Mouse (Mus musculus): ENCODE measurements at regions not wholly inside any gene's neighbourhood (a gene's known extent, or its start where the extent isn't known, plus 50 kb on each side); places are given as distances from the start of the nearest gene placed in this dataset.

- H3K9ac ChIP-seq (ENCODE audit: low read depth, low read length): no peak overlapping the region
- no peak overlapping the region for H3K27ac ChIP-seq (ENCODE audit: low read depth, low read length)
- 96% methylated on average over 3 of the region's 3 CpGs for WGBS
- H3K36me3 ChIP-seq (ENCODE audit: control insufficient read depth, insufficient read depth, low read length): no peaks in the 10 kb centered on the region
- no peak overlapping the region for H3K4me2 ChIP-seq (replicated peaks; ENCODE audit: low read depth, low read length)
- no peaks in the 10 kb centered on the region for H3K4me1 ChIP-seq (replicated peaks; ENCODE audit: control insufficient read depth, insufficient read depth, low read length)
- H3K9me3 ChIP-seq (ENCODE audit: control insufficient read depth, low read length): no peaks in the 10 kb centered on the region
- ATAC-seq (ENCODE audit: low FRiP score): no peak
- DNase-seq (ENCODE audit: low spot score): no peak
- H3K4me3 ChIP-seq (ENCODE audit: low read depth, low read length): no peak overlapping the region
- no peaks in the 10 kb centered on the region for H3K27me3 ChIP-seq (ENCODE audit: control insufficient read depth, insufficient read depth, low read length)
Observed at GRCm38 (mm10) chr14:76928706-76929105, 107.9 kb upstream of the Ccdc122 start.

GRCm38 (mm10) chr14:76927245-76927806 is 109.2 kb upstream of the Ccdc122 start:
- Histone ChIP-seq H3K9ac (ENCODE audit: low read depth, low read length) (no peak overlapping the region), H3K27me3 (ENCODE audit: control insufficient read depth, insufficient read depth, low read length) (no peaks in the 10 kb centered on the region), H3K36me3 (ENCODE audit: control insufficient read depth, insufficient read depth, low read length) (no peaks in the 10 kb centered on the region), H3K4me2 (replicated peaks; ENCODE audit: low read depth, low read length) (no peak overlapping the region), H3K4me3 (ENCODE audit: low read depth, low read length) (no peak overlapping the region), H3K4me1 (replicated peaks; ENCODE audit: control insufficient read depth, insufficient read depth, low read length) (no peaks in the 10 kb centered on the region), H3K27ac (ENCODE audit: low read depth, low read length) (no peak overlapping the region), H3K9me3 (ENCODE audit: control insufficient read depth, low read length) (no peaks in the 10 kb centered on the region)
- no peak for DNase-seq (ENCODE audit: low spot score)
- WGBS: 77% methylated on average over 5 of the region's 5 CpGs
- ATAC-seq (ENCODE audit: low FRiP score): no peak

- DNase-seq (ENCODE audit: low spot score): no peak
- Histone ChIP-seq H3K9ac (ENCODE audit: low read depth, low read length) (no peak overlapping the region), H3K4me3 (ENCODE audit: low read depth, low read length) (no peak overlapping the region), H3K27me3 (ENCODE audit: control insufficient read depth, insufficient read depth, low read length) (no peaks in the 10 kb centered on the region), H3K9me3 (ENCODE audit: control insufficient read depth, low read length) (no peaks in the 10 kb centered on the region), H3K36me3 (ENCODE audit: control insufficient read depth, insufficient read depth, low read length) (no peaks in the 10 kb centered on the region), H3K4me1 (replicated peaks; ENCODE audit: control insufficient read depth, insufficient read depth, low read length) (no peaks in the 10 kb centered on the region), H3K27ac (ENCODE audit: low read depth, low read length) (no peak overlapping the region), H3K4me2 (replicated peaks; ENCODE audit: low read depth, low read length) (no peak overlapping the region)
- ATAC-seq (ENCODE audit: low FRiP score): no peak
- 90% methylated on average over 7 of the region's 7 CpGs for WGBS
Observed at GRCm38 (mm10) chr14:76926416-76926815, 110.2 kb upstream of the Ccdc122 start.

GRCm38 (mm10) chr14:76922399-76922939 is 114.1 kb upstream of the Ccdc122 start:
- H3K4me2 ChIP-seq (replicated peaks; ENCODE audit: low read depth, low read length): no peak overlapping the region
- H3K27me3 ChIP-seq (ENCODE audit: control insufficient read depth, insufficient read depth, low read length): no peaks in the 10 kb centered on the region
- H3K9ac ChIP-seq (ENCODE audit: low read depth, low read length): no peak overlapping the region
- H3K4me1 ChIP-seq (replicated peaks; ENCODE audit: control insufficient read depth, insufficient read depth, low read length): no peaks in the 10 kb centered on the region
- no peaks in the 10 kb centered on the region for H3K36me3 ChIP-seq (ENCODE audit: control insufficient read depth, insufficient read depth, low read length)
- no peak overlapping the region for H3K4me3 ChIP-seq (ENCODE audit: low read depth, low read length)
- no peak for DNase-seq (ENCODE audit: low spot score)
- H3K27ac ChIP-seq (ENCODE audit: low read depth, low read length): no peak overlapping the region
- 83% methylated on average over 6 of the region's 6 CpGs for WGBS
- no peak for ATAC-seq (ENCODE audit: low FRiP score)
- H3K9me3 ChIP-seq (ENCODE audit: control insufficient read depth, low read length): no peaks in the 10 kb centered on the region

GRCm38 (mm10) chr14:76918091-76918490 is 118.5 kb upstream of the Ccdc122 start:
- H3K36me3 ChIP-seq (ENCODE audit: control insufficient read depth, insufficient read depth, low read length): no peaks in the 10 kb centered on the region
- no peak overlapping the region for H3K4me2 ChIP-seq (replicated peaks; ENCODE audit: low read depth, low read length)
- no peak overlapping the region for H3K4me3 ChIP-seq (ENCODE audit: low read depth, low read length)
- no peak for ATAC-seq (ENCODE audit: low FRiP score)
- no peak for DNase-seq (ENCODE audit: low spot score)
- H3K4me1 ChIP-seq (replicated peaks; ENCODE audit: control insufficient read depth, insufficient read depth, low read length): no peaks in the 10 kb centered on the region
- no peak overlapping the region for H3K9ac ChIP-seq (ENCODE audit: low read depth, low read length)
- WGBS: 76% methylated on average over 3 of the region's 3 CpGs
- H3K27me3 ChIP-seq (ENCODE audit: control insufficient read depth, insufficient read depth, low read length): no peaks in the 10 kb centered on the region
- no peaks in the 10 kb centered on the region for H3K9me3 ChIP-seq (ENCODE audit: control insufficient read depth, low read length)
- no peak overlapping the region for H3K27ac ChIP-seq (ENCODE audit: low read depth, low read length)

- DNase-seq (ENCODE audit: low spot score): no peak
- 91% methylated on average over 10 of the region's 10 CpGs for WGBS
- no peak for ATAC-seq (ENCODE audit: low FRiP score)
- Histone ChIP-seq H3K4me3 (ENCODE audit: low read depth, low read length) (no peak overlapping the region), H3K27me3 (ENCODE audit: control insufficient read depth, insufficient read depth, low read length) (no peaks in the 10 kb centered on the region), H3K9ac (ENCODE audit: low read depth, low read length) (no peak overlapping the region), H3K36me3 (ENCODE audit: control insufficient read depth, insufficient read depth, low read length) (no peaks in the 10 kb centered on the region), H3K9me3 (ENCODE audit: control insufficient read depth, low read length) (no peaks in the 10 kb centered on the region), H3K27ac (ENCODE audit: low read depth, low read length) (no peak overlapping the region), H3K4me1 (replicated peaks; ENCODE audit: control insufficient read depth, insufficient read depth, low read length) (no peaks in the 10 kb centered on the region), H3K4me2 (replicated peaks; ENCODE audit: low read depth, low read length) (no peak overlapping the region)
Observed at GRCm38 (mm10) chr14:76917139-76917929, 119.2 kb upstream of the Ccdc122 start.

GRCm38 (mm10) chr14:76913850-76914249 is 122.7 kb upstream of the Ccdc122 start:
- Histone ChIP-seq H3K27ac (ENCODE audit: low read depth, low read length) (no peak overlapping the region), H3K36me3 (ENCODE audit: control insufficient read depth, insufficient read depth, low read length) (no peaks in the 10 kb centered on the region), H3K4me1 (replicated peaks; ENCODE audit: control insufficient read depth, insufficient read depth, low read length) (no peaks in the 10 kb centered on the region), H3K4me2 (replicated peaks; ENCODE audit: low read depth, low read length) (no peak overlapping the region), H3K9ac (ENCODE audit: low read depth, low read length) (no peak overlapping the region), H3K9me3 (ENCODE audit: control insufficient read depth, low read length) (no peaks in the 10 kb centered on the region), H3K4me3 (ENCODE audit: low read depth, low read length) (no peak overlapping the region), H3K27me3 (ENCODE audit: control insufficient read depth, insufficient read depth, low read length) (no peaks in the 10 kb centered on the region)
- ATAC-seq (ENCODE audit: low FRiP score): no peak
- 80% methylated on average over 3 of the region's 3 CpGs for WGBS
- no peak for DNase-seq (ENCODE audit: low spot score)

GRCm38 (mm10) chr14:76912301-76913001 is 124.1 kb upstream of the Ccdc122 start:
- no peak overlapping the region for H3K4me3 ChIP-seq (ENCODE audit: low read depth, low read length)
- DNase-seq (ENCODE audit: low spot score) (peak; percentile 2), ATAC-seq (ENCODE audit: low FRiP score) (no peak)

More at GRCm38 (mm10) chr14:76912301-76913001, 124.1 kb upstream of the Ccdc122 start:
- H3K27ac ChIP-seq (ENCODE audit: low read depth, low read length): no peak overlapping the region
- H3K27me3 ChIP-seq (ENCODE audit: control insufficient read depth, insufficient read depth, low read length): no peaks in the 10 kb centered on the region
- no peak overlapping the region for H3K4me2 ChIP-seq (replicated peaks; ENCODE audit: low read depth, low read length)
- no peaks in the 10 kb centered on the region for H3K9me3 ChIP-seq (ENCODE audit: control insufficient read depth, low read length)
- no peak overlapping the region for H3K9ac ChIP-seq (ENCODE audit: low read depth, low read length)
- WGBS: 33% methylated on average over 8 of the region's 8 CpGs
- H3K4me1 ChIP-seq (replicated peaks; ENCODE audit: control insufficient read depth, insufficient read depth, low read length): no peaks in the 10 kb centered on the region
- H3K36me3 ChIP-seq (ENCODE audit: control insufficient read depth, insufficient read depth, low read length): no peaks in the 10 kb centered on the region
